Mouse (Mus musculus) heart, postnatal 0 days (tissue): ENCODE measurements around the gene Grm4.

Experiments
- CTCF ChIP-seq: IDR thresholded peaks from 2 replicates; pipeline ENCODE4 v1.5.1; 2016; ENCODE audit warnings: antibody characterized with exemption, control low read depth, low read depth
- EP300 ChIP-seq: IDR thresholded peaks from 2 replicates; pipeline ENCODE4 v1.6.1; 2016; ENCODE audit warnings: antibody characterized with exemption, low read depth

DNA sequence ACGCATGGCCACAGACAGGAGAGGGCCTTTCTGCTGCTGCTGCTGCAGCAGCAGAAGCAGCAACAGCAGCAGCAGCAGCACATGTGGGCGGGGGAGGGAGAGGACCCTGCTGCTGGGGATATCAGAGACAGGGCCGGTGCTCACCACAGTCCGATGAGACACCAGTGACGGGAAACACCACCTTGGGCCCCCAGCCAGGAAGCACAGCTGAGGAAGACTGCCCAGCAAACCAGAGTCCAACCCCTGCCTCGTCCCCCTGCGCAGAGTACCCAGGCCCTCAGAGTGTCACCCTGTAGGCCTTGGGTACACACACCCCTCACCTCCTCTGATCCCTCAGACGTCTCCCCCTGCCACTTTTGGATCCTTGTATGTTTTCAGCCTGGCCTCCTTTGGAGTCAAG lies 35.3 kb downstream of the Grm4 start:
- TF ChIP-seq CTCF (no peak), EP300 (no peak)
